Mouse (Mus musculus) E14TG2a.4 (cell line): Measurements from ENCODE around the gene Msmp.

ENCODE experiments used
- CTCF ChIP-seq: conservative IDR thresholded peaks from 2 replicates; pipeline ENCODE4 v1.5.1; 2014; ENCODE audit warnings: low read length
- POU5F1 ChIP-seq: IDR thresholded peaks from 2 replicates; pipeline ENCODE4 v1.6.1; 2014; ENCODE audit warnings: low read length, borderline replicate concordance

DNA sequence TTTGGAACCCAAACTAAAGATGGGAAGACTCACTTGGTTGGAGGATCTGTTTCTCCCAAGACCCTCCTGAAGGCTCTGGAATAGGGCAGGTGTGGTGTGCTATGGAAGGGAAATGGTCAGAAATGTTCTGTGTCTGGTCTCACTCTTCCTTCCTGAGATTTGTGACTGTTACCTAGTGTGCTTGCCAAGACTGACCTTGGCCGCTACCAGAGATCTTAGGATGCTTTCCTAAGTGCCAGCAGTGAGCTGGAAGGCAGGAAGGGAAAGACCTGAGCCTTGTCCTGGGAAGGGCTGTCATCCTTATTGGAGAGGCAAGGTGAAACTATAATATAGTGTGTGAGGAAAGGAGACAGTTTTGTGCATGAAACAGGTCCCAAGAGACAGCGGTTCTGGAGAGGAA, 49.4 kb upstream of the Msmp start:
- TF ChIP-seq CTCF (no peak), POU5F1 (no peak)
